Mouse (Mus musculus) heart, postnatal 0 days (tissue): ENCODE data around the gene Tmem220.

Source experiments
- CTCF ChIP-seq: IDR thresholded peaks from 2 replicates; pipeline ENCODE4 v1.5.1; 2016; ENCODE audit warnings: antibody characterized with exemption, control low read depth, low read depth
- EP300 ChIP-seq: IDR thresholded peaks from 2 replicates; pipeline ENCODE4 v1.6.1; 2016; ENCODE audit warnings: antibody characterized with exemption, low read depth

DNA sequence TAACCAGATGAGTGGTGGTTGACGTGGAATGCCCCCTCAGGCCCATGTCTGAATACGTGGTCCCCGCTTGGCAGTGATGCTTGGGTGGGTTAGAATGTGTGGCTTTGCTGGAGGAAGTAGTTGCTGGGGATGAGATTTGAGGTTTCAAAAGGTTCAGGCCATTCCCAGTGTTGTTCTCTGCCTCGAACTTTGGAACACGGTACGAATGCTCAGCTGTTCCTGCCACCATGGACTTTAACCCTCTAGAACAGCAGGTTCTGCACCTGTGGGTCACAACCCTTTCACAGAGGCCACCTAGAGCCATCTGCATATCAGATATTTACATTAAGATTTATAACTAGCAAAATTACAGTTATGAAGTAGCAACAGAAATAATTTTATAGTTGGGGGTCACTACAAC lies 11.3 kb downstream of the Tmem220 start:
- TF ChIP-seq CTCF (no peak), EP300 (no peak)
